ENCODE assay signal across 18 mouse cellular contexts in genomic region chr16:24406521-24406920, GRCm38 (mm10).
"Had no signal": no experiment of that assay in that cellular context is flagged by ENCODE, and none has a peak within 500 bp of the region (broad histone marks: within the 10 kb centered on the region; RNA-seq: fewer than 3 reads in every experiment).

No protein-coding gene starts in this region.

- H3K4me2 ChIP-seq: liver, embryonic 13.5 days; liver, embryonic 15.5 days; lung, embryonic 15.5 days; midbrain, embryonic 11.5 days; midbrain, embryonic 13.5 days; midbrain, embryonic 15.5 days; neural tube, embryonic 12.5 days; stomach, embryonic 15.5 days had no signal

- ATAC-seq: liver, postnatal 0 days; lung, postnatal 0 days; midbrain, embryonic 13.5 days; midbrain, embryonic 15.5 days had no signal

- DNase-seq: liver, embryonic 13.5 days; liver, postnatal 0 days; lung, adult 2 months; lung, postnatal 14 days; lung, postnatal 36 days; right cerebral cortex, postnatal 14 days; thymus, adult 18-20 months; thymus, postnatal 25 days had no signal

- H3K4me3 ChIP-seq: liver, embryonic 13.5 days; liver, embryonic 15.5 days; lung, embryonic 15.5 days; megakaryocyte, embryonic 14.5 days; midbrain, embryonic 13.5 days; midbrain, embryonic 15.5 days; neural tube, embryonic 12.5 days; stomach, embryonic 15.5 days had no signal

- H3K9me3 ChIP-seq: liver, embryonic 13.5 days; liver, embryonic 15.5 days; lung, embryonic 15.5 days; midbrain, embryonic 15.5 days; stomach, embryonic 15.5 days had no signal

- H3K27ac ChIP-seq: liver, embryonic 13.5 days; liver, embryonic 15.5 days; lung, embryonic 15.5 days; macrophage; midbrain, embryonic 13.5 days; midbrain, embryonic 15.5 days; neural tube, embryonic 12.5 days; stomach, embryonic 15.5 days had no signal

- H3K27me3 ChIP-seq: liver, embryonic 13.5 days; liver, embryonic 15.5 days; lung, embryonic 15.5 days; midbrain, embryonic 13.5 days; midbrain, embryonic 15.5 days; neural tube, embryonic 12.5 days; stomach, embryonic 15.5 days had no signal

- H3K36me3 ChIP-seq: liver, embryonic 13.5 days; liver, embryonic 15.5 days; midbrain, embryonic 15.5 days had no signal

- H3K9ac ChIP-seq: liver, embryonic 13.5 days; liver, embryonic 15.5 days; liver, postnatal 0 days; lung, embryonic 15.5 days; midbrain, embryonic 13.5 days; midbrain, embryonic 15.5 days; neural tube, embryonic 12.5 days; stomach, embryonic 15.5 days had no signal

- H3K4me1 ChIP-seq: liver, embryonic 15.5 days; megakaryocyte, embryonic 14.5 days; midbrain, embryonic 13.5 days; midbrain, embryonic 15.5 days; neural tube, embryonic 12.5 days had no signal
